Mouse (Mus musculus): Measurements from ENCODE around the gene Pqlc2. TPM values are rescaled to one million over a fixed set of nuclear protein-coding genes. Genes with fewer than 3 reads are reported as not detected.
A peak's percentile ranks its signal among the peaks of the same experiment; 100 is the strongest.

Gene Pqlc2
- polyA plus RNA-seq, 1 experiment from 2014 or later = 16.7 TPM

DNA sequence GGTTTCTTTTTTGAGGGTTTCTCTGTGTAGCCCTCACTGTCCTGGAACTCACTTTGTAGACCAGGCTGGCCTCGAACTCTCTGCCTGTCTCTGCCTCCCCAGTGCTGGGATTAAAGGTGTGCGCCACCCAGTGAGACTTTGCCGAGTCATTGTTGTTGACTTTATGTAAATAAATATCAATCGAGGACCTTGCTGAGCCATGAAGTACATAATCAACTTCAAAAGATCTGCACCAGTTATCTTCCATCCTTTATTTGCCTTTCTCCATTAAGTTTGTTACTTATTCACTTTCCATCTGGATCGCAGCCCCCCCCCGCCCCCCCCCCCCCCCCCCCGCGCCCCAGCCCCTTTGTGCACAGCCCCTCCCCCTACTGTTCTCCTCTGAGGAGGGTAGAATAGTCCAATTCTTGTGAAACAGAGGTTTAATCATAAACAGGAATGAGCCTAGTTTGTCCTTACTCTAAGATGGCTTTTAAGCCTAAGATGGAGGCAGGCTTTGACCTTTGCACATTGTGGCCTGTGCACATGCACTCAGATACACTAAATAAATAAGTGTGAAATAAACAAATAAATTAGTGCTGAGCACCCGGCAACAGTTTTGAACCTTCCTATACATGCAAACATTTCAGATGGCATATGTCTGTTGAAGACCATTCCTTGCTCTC, 24.3 kb upstream of the Pqlc2 start:
- peaks cover 4% of the 10 kb centered on the region for H3K4me1 ChIP-seq
- no peaks in the 10 kb centered on the region for H3K9me3 ChIP-seq
- H3K36me3 ChIP-seq = no peaks in the 10 kb centered on the region
- peaks cover 8% of the 10 kb centered on the region for H3K27me3 ChIP-seq
- H3K9ac ChIP-seq = no peak overlapping the region
- no peak overlapping the region for H3K4me2 ChIP-seq
- ATAC-seq (ENCODE audit: insufficient number of reproducible peaks, low FRiP score, low TSS enrichment, low read depth) = no peak
- H3K4me3 ChIP-seq = no peak overlapping the region
- WGBS = 77% methylated on average over 6 of the region's 9 CpGs
- no peak overlapping the region for H3K27ac ChIP-seq

- H3K27ac ChIP-seq = no peak overlapping the region
- no peaks in the 10 kb centered on the region for H3K27me3 ChIP-seq
- no peaks in the 10 kb centered on the region for H3K4me1 ChIP-seq
- no peaks in the 10 kb centered on the region for H3K36me3 ChIP-seq
- H3K9me3 ChIP-seq = no peaks in the 10 kb centered on the region
- no peak overlapping the region for H3K9ac ChIP-seq
- H3K4me2 ChIP-seq = peak overlapping the region; percentile 41
- 0 out of 2 replicates have a peak, but pooled peaks have one; percentile 61 for ATAC-seq (ENCODE audit: insufficient number of reproducible peaks, low FRiP score, low TSS enrichment, low read depth)
- peak overlapping the region; percentile 29 for H3K4me3 ChIP-seq
- WGBS = 11% methylated on average over 10 of the region's 10 CpGs
Measured at GRCm38 (mm10) chr4:139330605-139331004, 20.1 kb upstream of the Pqlc2 start.

DNA sequence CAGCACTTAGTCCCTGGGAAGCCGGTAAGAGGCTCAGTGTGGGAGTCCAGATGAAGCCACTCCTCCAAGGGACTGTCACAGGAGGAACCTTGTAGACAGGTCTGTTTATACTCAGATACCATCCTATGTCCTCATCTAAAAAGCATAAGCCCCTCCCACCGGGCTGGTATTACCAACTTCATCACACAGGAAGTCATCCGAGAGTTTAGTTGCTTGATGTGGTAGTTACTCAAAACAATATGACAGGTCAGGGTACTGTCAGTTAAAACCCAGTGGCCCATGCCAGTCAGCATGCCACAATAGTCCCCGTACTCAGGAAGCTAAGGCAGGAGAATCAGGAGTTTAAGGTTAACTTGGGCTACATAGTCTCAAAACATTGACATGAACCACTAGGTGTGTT, 9.2 kb upstream of the Pqlc2 start:
- WGBS = 92% methylated on average over 4 of the region's 4 CpGs
- H3K4me1 ChIP-seq = no peaks in the 10 kb centered on the region
- no peak for ATAC-seq (ENCODE audit: insufficient number of reproducible peaks, low FRiP score, low TSS enrichment, low read depth)
- H3K27ac ChIP-seq = no peak overlapping the region
- no peak overlapping the region for H3K4me3 ChIP-seq
- H3K9ac ChIP-seq = no peak overlapping the region
- no peak overlapping the region for H3K4me2 ChIP-seq
- H3K9me3 ChIP-seq = no peaks in the 10 kb centered on the region
- H3K36me3 ChIP-seq = peaks cover 41% of the 10 kb centered on the region
- no peaks in the 10 kb centered on the region for H3K27me3 ChIP-seq

- Histone ChIP-seq H3K4me2 (no peak overlapping the region), H3K27me3 (no peaks in the 10 kb centered on the region), H3K9me3 (no peaks in the 10 kb centered on the region), H3K4me1 (no peaks in the 10 kb centered on the region), H3K36me3 (peaks cover 49% of the 10 kb centered on the region), H3K27ac (no peak overlapping the region), H3K9ac (no peak overlapping the region), H3K4me3 (no peak overlapping the region)
- WGBS = 93% methylated on average over 11 of the region's 11 CpGs
- ATAC-seq (ENCODE audit: insufficient number of reproducible peaks, low FRiP score, low TSS enrichment, low read depth) = no peak
Measured at GRCm38 (mm10) chr4:139318449-139318848, 7.9 kb upstream of the Pqlc2 start.

- no peak overlapping the region for H3K9ac ChIP-seq
- H3K27ac ChIP-seq = no peak overlapping the region
Measured at GRCm38 (mm10) chr4:139312632-139313031, 2.1 kb upstream of the Pqlc2 start.

DNA sequence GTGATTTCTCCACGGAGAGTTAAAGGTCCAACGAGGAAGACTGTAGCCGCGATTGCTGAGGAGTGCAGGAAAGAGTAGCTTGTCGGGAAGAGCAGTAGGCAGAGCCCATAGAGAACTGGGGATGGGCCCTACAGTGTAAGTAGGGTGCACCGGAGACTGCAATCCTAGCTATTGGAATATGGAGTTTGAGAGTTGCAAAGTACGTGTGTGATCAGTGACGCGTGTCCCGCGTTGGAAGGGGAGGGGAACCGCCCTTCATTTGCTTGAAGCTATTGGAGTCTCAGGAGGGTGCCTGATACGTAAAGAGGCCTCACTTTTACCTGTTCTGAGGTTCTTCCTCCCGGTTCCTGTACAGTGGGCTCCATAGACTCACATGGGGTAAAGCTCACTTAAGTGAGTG, 1.2 kb upstream of the Pqlc2 start:
- Histone ChIP-seq H3K27ac (no peak overlapping the region), H3K27me3 (no peaks in the 10 kb centered on the region), H3K9ac (peak overlapping the region; percentile 79), H3K4me1 (peaks cover 30% of the 10 kb centered on the region), H3K36me3 (peaks cover 26% of the 10 kb centered on the region), H3K4me2 (peak overlapping the region; percentile 94), H3K9me3 (no peaks in the 10 kb centered on the region), H3K4me3 (peak overlapping the region; percentile 67)
- ATAC-seq (ENCODE audit: insufficient number of reproducible peaks, low FRiP score, low TSS enrichment, low read depth) = no peak
- WGBS = 12% methylated on average over 14 of the region's 14 CpGs

More at GRCm38 (mm10) chr4:139312632-139313031, 2.1 kb upstream of the Pqlc2 start:
- Histone ChIP-seq H3K9me3 (no peaks in the 10 kb centered on the region), H3K4me1 (peaks cover 30% of the 10 kb centered on the region), H3K4me3 (no peak overlapping the region), H3K36me3 (peaks cover 33% of the 10 kb centered on the region), H3K4me2 (no peak overlapping the region), H3K27me3 (no peaks in the 10 kb centered on the region)
- 65% methylated on average over 4 of the region's 4 CpGs for WGBS
- no peak for ATAC-seq (ENCODE audit: insufficient number of reproducible peaks, low FRiP score, low TSS enrichment, low read depth)

- Histone ChIP-seq H3K27me3 (no peaks in the 10 kb centered on the region), H3K9ac (peak overlapping the region; percentile 79), H3K4me1 (peaks cover 30% of the 10 kb centered on the region), H3K4me3 (peak overlapping the region; percentile 67), H3K36me3 (peaks cover 26% of the 10 kb centered on the region), H3K9me3 (no peaks in the 10 kb centered on the region), H3K27ac (peak overlapping the region; percentile 77), H3K4me2 (peak overlapping the region; percentile 94)
- peak; percentile 42 for ATAC-seq (ENCODE audit: insufficient number of reproducible peaks, low FRiP score, low TSS enrichment, low read depth)
- under 1% methylated on average over 53 of the region's 53 CpGs for WGBS
Measured at GRCm38 (mm10) chr4:139310899-139311701, 592 bp upstream of the Pqlc2 start.

GRCm38 (mm10) chr4:139309651-139310050, 857 bp downstream of the Pqlc2 start:
- Histone ChIP-seq H3K27ac (0 out of 2 replicates have a peak overlapping the region, but pooled peaks have one; percentile 77), H3K27me3 (no peaks in the 10 kb centered on the region), H3K4me2 (peak overlapping the region; percentile 94), H3K4me3 (peak overlapping the region; percentile 67), H3K4me1 (peaks cover 30% of the 10 kb centered on the region), H3K9ac (peak overlapping the region; percentile 88), H3K9me3 (no peaks in the 10 kb centered on the region), H3K36me3 (peaks cover 24% of the 10 kb centered on the region)
- 18% methylated on average over 6 of the region's 6 CpGs for WGBS
- ATAC-seq (ENCODE audit: insufficient number of reproducible peaks, low FRiP score, low TSS enrichment, low read depth) = no peak

DNA sequence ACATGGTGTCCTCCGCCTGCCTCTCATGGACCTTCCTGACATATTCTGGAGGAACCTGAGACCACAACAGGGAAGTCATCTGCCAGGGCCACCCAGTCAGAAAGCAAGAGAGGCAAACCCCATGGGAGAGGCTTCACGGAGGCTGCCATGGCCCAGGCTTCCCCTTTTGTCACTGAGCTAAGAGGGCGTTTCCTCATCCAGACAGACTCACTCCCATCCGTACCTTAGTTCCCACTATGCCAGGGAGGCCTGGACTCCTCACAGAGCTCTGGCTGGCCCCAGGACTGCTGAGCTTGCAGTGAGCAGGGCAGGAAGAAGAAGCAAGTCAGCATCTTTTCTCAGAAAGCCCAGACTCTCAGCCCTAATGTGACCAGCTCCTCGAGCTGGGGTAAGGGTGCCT, 2.6 kb downstream of the Pqlc2 start:
- Histone ChIP-seq H3K9ac (no peak overlapping the region), H3K4me2 (no peak overlapping the region), H3K4me1 (peaks cover 30% of the 10 kb centered on the region), H3K4me3 (no peak overlapping the region), H3K27ac (no peak overlapping the region), H3K36me3 (peaks cover 20% of the 10 kb centered on the region), H3K9me3 (no peaks in the 10 kb centered on the region), H3K27me3 (no peaks in the 10 kb centered on the region)
- no peak for ATAC-seq (ENCODE audit: insufficient number of reproducible peaks, low FRiP score, low TSS enrichment, low read depth)
- WGBS = 86% methylated on average over 5 of the region's 5 CpGs

GRCm38 (mm10) chr4:139305521-139305920, 5.0 kb downstream of the Pqlc2 start:
- H3K4me2 ChIP-seq = no peak overlapping the region
- H3K27me3 ChIP-seq = no peaks in the 10 kb centered on the region
- no peak overlapping the region for H3K4me3 ChIP-seq
- H3K36me3 ChIP-seq = peaks cover 37% of the 10 kb centered on the region
- no peak for ATAC-seq (ENCODE audit: insufficient number of reproducible peaks, low FRiP score, low TSS enrichment, low read depth)
- H3K27ac ChIP-seq = no peak overlapping the region
- no peaks in the 10 kb centered on the region for H3K9me3 ChIP-seq
- H3K9ac ChIP-seq = no peak overlapping the region
- 88% methylated on average over 3 of the region's 3 CpGs for WGBS
- peaks cover 14% of the 10 kb centered on the region for H3K4me1 ChIP-seq

GRCm38 (mm10) chr4:139302241-139302640, 8.3 kb downstream of the Pqlc2 start:
- 51% methylated on average over 5 of the region's 5 CpGs for WGBS
- H3K27ac ChIP-seq = no peak overlapping the region
- ATAC-seq (ENCODE audit: insufficient number of reproducible peaks, low FRiP score, low TSS enrichment, low read depth) = no peak
- peaks cover 65% of the 10 kb centered on the region for H3K36me3 ChIP-seq
- no peaks in the 10 kb centered on the region for H3K4me1 ChIP-seq
- H3K27me3 ChIP-seq = no peaks in the 10 kb centered on the region
- H3K4me3 ChIP-seq = no peak overlapping the region
- H3K9ac ChIP-seq = no peak overlapping the region
- no peaks in the 10 kb centered on the region for H3K9me3 ChIP-seq
- no peak overlapping the region for H3K4me2 ChIP-seq

DNA sequence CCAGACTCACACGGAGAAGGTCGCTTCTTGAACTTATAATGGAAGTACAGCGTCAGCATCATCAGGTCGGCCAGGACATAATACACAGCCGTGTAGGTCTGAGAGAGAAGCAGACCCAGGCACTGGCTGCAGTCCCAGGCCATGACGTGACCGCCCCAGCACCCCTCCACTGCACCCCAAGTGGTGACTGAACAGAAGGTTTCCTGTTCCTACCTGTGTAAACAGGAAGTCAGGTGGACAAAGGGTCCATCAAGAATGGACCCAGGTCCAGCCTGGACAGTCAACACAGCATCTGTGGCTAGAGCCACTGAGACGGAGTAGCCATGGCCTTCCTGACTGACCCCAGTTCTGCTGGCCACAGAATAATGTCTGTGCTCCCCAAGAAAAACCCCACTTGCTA, 8.7 kb downstream of the Pqlc2 start:
- H3K27me3 ChIP-seq = no peaks in the 10 kb centered on the region
- no peak overlapping the region for H3K9ac ChIP-seq
- 93% methylated on average over 8 of the region's 8 CpGs for WGBS
- H3K4me1 ChIP-seq = 0 out of 2 replicates have a peak, but pooled peaks cover under 1% of the 10 kb centered on the region
- no peak overlapping the region for H3K27ac ChIP-seq
- H3K9me3 ChIP-seq = no peaks in the 10 kb centered on the region
- peaks cover 64% of the 10 kb centered on the region for H3K36me3 ChIP-seq
- H3K4me2 ChIP-seq = no peak overlapping the region
- no peak overlapping the region for H3K4me3 ChIP-seq
- ATAC-seq (ENCODE audit: insufficient number of reproducible peaks, low FRiP score, low TSS enrichment, low read depth) = no peak
